Comparison of ENCODE assay signal across 8 mouse cellular contexts in the genomic region with DNA sequence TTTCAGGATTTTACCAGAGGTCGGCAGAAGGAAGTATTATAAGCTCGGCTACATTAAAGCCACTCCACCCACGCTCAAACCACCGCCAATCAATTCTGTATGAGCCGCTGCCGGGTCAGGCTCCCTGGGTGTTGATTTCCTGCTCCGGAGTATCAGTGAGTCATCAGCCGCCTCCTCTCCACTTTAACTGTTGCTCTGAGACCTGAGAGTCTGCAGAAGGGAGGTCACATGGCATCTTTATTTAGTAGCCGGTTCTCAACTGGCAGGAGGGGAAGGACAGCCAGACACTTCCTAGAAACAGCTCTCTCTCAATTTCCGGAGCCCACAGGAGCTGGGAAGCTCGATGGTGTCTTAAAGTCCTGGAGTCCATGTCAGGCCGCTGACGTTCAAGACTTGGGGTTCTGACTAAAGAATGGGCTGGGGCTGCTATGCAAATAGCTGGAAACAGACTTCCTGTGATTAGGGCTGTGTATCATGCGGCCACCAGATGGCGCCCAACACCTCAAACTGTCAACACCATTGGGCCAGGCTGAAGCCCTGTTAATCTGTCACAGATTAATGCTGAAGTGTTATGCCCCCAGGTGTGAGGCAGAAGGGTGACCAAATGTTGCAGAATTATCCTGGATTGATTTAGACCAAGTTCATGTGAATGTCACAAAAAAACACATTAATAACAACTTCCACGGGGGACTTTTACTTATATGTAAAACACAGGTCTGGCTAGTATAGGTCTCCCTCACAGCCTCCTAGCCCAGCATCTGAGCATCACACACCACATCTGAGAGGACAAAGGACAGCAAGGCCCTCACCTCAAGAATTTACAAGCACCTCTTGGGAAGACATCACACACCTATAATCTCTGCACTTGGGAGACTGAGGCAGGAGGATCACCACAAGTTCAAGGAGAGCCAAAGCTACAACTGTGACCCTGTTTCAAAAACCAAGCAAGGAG.
DNase-seq lines count a peak whose midpoint lies in the region; ATAC-seq lines count a peak whose summit lies in the region.

No protein-coding gene starts in this region.

- H3K4me1 ChIP-seq in heart, embryonic 13.5 days: peaks cover 28% of the 10 kb centered on the region
- peaks cover 8% of the 10 kb centered on the region; the same call in 1 of the 2 replicates for H3K4me1 ChIP-seq in liver, embryonic 12.5 days
- H3K4me1 ChIP-seq in stomach, embryonic 15.5 days: peaks cover 4% of the 10 kb centered on the region; the same call in 1 of the 2 replicates

- peak overlapping the region; percentile 39 for H3K4me3 ChIP-seq in heart, embryonic 13.5 days
- H3K4me3 ChIP-seq in liver, embryonic 12.5 days: peak overlapping the region; percentile 30
- peak overlapping the region; percentile 23 for H3K4me3 ChIP-seq in stomach, embryonic 15.5 days (replicated peaks)

- H3K4me2 ChIP-seq in heart, embryonic 13.5 days: peak overlapping the region; percentile 68
- peak overlapping the region; percentile 59 for H3K4me2 ChIP-seq in liver, embryonic 12.5 days
- H3K4me2 ChIP-seq in stomach, embryonic 15.5 days: peak overlapping the region; percentile 50

- no peaks in the 10 kb centered on the region for H3K27me3 ChIP-seq in heart, embryonic 13.5 days (replicated peaks)
- peaks cover 27% of the 10 kb centered on the region; the same call in 1 of the 2 replicates for H3K27me3 ChIP-seq in liver, embryonic 12.5 days (replicated peaks)
- H3K27me3 ChIP-seq in stomach, embryonic 15.5 days (replicated peaks): no peaks in the 10 kb centered on the region

- 4% methylated on average over 16 of the region's 16 CpGs for WGBS in heart, embryonic 13.5 days
- WGBS in liver, embryonic 12.5 days (ENCODE audit: insufficient replicate concordance): 3% methylated on average over 16 of the region's 16 CpGs
- WGBS in stomach, embryonic 15.5 days: 6% methylated on average over 16 of the region's 16 CpGs

- H3K9me3 ChIP-seq in heart, embryonic 13.5 days: no peaks in the 10 kb centered on the region
- H3K9me3 ChIP-seq in liver, embryonic 12.5 days (replicated peaks): no peaks in the 10 kb centered on the region
- no peaks in the 10 kb centered on the region for H3K9me3 ChIP-seq in stomach, embryonic 15.5 days

- H3K9ac ChIP-seq in heart, embryonic 13.5 days: peak overlapping the region; percentile 75
- H3K9ac ChIP-seq in liver, embryonic 12.5 days: no peak overlapping the region
- H3K9ac ChIP-seq in stomach, embryonic 15.5 days: no peak overlapping the region

- peak; percentile 52; the same call in 1 of the 2 replicates for ATAC-seq in heart, embryonic 13.5 days (ENCODE audit: extremely low read depth, insufficient number of reproducible peaks, low FRiP score, low TSS enrichment)
- peak; percentile 68 for ATAC-seq in liver, embryonic 12.5 days
- peak; percentile 81 for ATAC-seq in stomach, embryonic 15.5 days (ENCODE audit: insufficient read depth, low FRiP score, low read depth)

- peak overlapping the region; percentile 89 for H3K27ac ChIP-seq in heart, embryonic 13.5 days (replicated peaks)
- no peak overlapping the region for H3K27ac ChIP-seq in liver, embryonic 12.5 days
- peak overlapping the region; percentile 62 for H3K27ac ChIP-seq in stomach, embryonic 15.5 days

- H3K36me3 ChIP-seq in heart, embryonic 13.5 days: no peaks in the 10 kb centered on the region
- no peaks in the 10 kb centered on the region for H3K36me3 ChIP-seq in liver, embryonic 12.5 days
- H3K36me3 ChIP-seq in stomach, embryonic 15.5 days: no peaks in the 10 kb centered on the region

- peak; percentile 97 for DNase-seq in CD4-positive, CD25-positive, alpha-beta regulatory T cell, adult 2 months (ENCODE audit: low read depth, low spot score)
- peak; percentile 46 for DNase-seq in brain, embryonic 18.5 days (ENCODE audit: low read depth, low spot score)
- peak; percentile 31 for DNase-seq in fat pad, adult 2 months (ENCODE audit: extremely low read depth, low read depth, low spot score)
- peak; percentile 91 for DNase-seq in kidney, postnatal 10 days
- peak; percentile 80 to 86 for DNase-seq in natural killer cell, adult 2 months (ENCODE audit: low spot score in 2 of 2)

Comparison
In these comparisons a context has a peak if more than half of its experiments do, and no peak if none do; other contexts are left out.
1. DNase-seq: peak in every context shown above with its lines; median percentile 97 in CD4-positive, CD25-positive, alpha-beta regulatory T cell, adult 2 months; 91 in kidney, postnatal 10 days; 83 in natural killer cell, adult 2 months; 46 in brain, embryonic 18.5 days; 31 in fat pad, adult 2 months.